Mouse (Mus musculus) neural tube, embryonic 14.5 days (tissue): Measurements from ENCODE around the gene Mmp14. TPM values are rescaled to one million over a fixed set of nuclear protein-coding genes. Genes with fewer than 3 reads are reported as not detected.

Source experiments
- ATAC-seq: fragments of 200-750 bp; cut with Nextera tagmentation; 2 replicates; pipeline ENCODE4 v1.8.0; 2017; ENCODE audit warnings: low read depth, mild to moderate bottlenecking, moderate TSS enrichment, moderate library complexity
- H3K27ac ChIP-seq: fragments of 300-500 bp; sonication (generic); 2 replicates; pipeline ENCODE4 v1.5.1; 2014; ENCODE audit warnings: low read depth, mild to moderate bottlenecking, control low read depth, low read length, moderate library complexity, mixed read lengths
- H3K27me3 ChIP-seq: fragments of 300-500 bp; sonication (generic); 2 replicates; pipeline ENCODE4 v1.6.1; 2014; ENCODE audit warnings: low read length; ENCODE audit not compliant: control insufficient read depth, insufficient read depth
- H3K36me3 ChIP-seq: fragments of 300-500 bp; sonication (generic); 2 replicates; pipeline ENCODE4 v1.6.1; 2014; ENCODE audit warnings: low read length, mixed read lengths; ENCODE audit not compliant: control insufficient read depth, insufficient read depth
- H3K4me1 ChIP-seq: fragments of 300-500 bp; sonication (generic); 2 replicates; pipeline ENCODE4 v1.6.1; 2014; ENCODE audit warnings: low read length; ENCODE audit not compliant: control insufficient read depth, insufficient read depth
- H3K4me2 ChIP-seq: fragments of 300-500 bp; sonication (generic); 2 replicates; pipeline ENCODE4 v1.6.1; 2014; ENCODE audit warnings: mild to moderate bottlenecking, low read depth, low read length, control low read depth
- H3K4me3 ChIP-seq: fragments of 300-500 bp; sonication (generic); 2 replicates; pipeline ENCODE4 v1.5.1; 2014; ENCODE audit warnings: low read depth, low read length, control low read depth, mixed read lengths
- H3K9ac ChIP-seq: fragments of 300-500 bp; sonication (generic); replicated peaks from 2 replicates; pipeline ENCODE4 v1.6.1; 2014; ENCODE audit warnings: low read depth, mild to moderate bottlenecking, control low read depth, low read length, mixed read lengths
- H3K9me3 ChIP-seq: fragments of 300-500 bp; sonication (generic); 2 replicates; pipeline ENCODE4 v1.6.1; 2016; ENCODE audit warnings: low read length; ENCODE audit not compliant: control insufficient read depth
- WGBS: fragments of 180-500 bp; shearing (Covaris S2); extraction: QIAGEN DNeasy Blood & Tissue Kit; methylation state at CpG from one replicate; pipeline ENCODE4 v1.1.7; 2014; 5-methylcytosine and 5-hydroxymethylcytosine counted together
- polyA plus RNA-seq: library from polyadenylated mRNA; unstranded; fragments of >200 nt; fragmentation: Nextera tagmentation; extraction: Ambion mirVana; gene quantifications from 2 replicates; pipeline ENCODE4 v1.2.1, GENCODE M21; 2014

Mmp14 gene
- polyA plus RNA-seq, 1 experiment from 2014 or later: 24.7 TPM

DNA sequence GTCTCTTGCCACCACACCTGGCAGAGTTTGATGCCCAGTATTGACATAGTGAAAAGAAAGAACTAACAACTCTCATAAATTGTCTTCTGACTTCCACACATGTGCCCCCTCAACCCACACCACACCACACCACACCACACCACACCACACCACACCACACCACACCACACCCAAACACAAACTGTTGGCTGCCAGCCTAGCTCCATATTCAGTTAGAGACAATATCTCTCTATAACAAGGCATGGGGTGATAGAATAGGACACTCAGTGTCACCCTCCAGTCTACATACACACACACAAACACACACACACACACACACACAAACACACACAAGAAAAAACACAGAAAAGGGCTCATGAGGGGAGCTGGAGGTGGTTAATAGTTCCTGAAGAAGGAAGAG, 56.9 kb downstream of the Mmp14 start:
- Histone ChIP-seq H3K4me1 (no peaks in the 10 kb centered on the region), H3K36me3 (no peaks in the 10 kb centered on the region), H3K27ac (no peak overlapping the region), H3K9ac (no peak overlapping the region), H3K27me3 (no peaks in the 10 kb centered on the region), H3K4me2 (no peak overlapping the region), H3K9me3 (no peaks in the 10 kb centered on the region), H3K4me3 (no peak overlapping the region)
- ATAC-seq: no peak

DNA sequence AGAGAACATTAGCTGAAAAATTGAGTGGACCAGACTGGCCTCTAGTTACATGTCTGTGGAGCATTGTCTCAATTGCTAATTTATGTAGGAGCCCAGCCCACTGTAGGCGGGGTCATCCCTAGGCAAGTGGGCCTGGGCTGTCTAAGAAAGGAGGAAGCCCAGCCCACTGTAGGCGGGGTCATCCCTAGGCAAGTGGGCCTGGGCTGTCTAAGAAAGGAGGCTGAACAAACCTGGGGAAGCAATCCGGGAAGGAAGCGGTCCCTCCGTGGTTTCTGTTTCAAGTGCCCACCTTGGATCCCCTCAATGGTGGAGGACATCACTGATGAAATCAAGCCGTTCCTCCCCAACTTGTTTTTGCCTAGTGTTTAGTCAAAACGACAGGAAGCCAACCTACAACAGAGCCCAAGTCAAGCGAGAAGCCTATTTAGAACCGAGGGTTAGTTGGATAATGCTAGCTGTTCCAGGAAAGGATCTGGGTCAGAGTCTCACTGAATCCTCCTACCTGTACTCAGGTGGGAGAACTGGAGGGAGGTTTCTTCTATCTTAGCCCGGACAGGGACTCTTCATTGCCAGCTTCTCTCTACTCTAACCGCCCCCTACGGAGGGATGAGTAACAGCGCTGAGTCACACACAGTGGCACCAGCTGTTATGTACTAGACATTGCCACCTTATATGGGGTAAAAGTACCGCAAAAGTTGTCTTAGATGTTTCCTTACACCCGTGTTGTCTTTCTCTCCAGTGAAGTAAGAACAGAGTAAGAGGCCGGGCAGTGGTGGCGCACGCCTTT, 61.1 kb downstream of the Mmp14 start:
- no peaks in the 10 kb centered on the region for H3K4me1 ChIP-seq
- 70% methylated on average over 18 of the region's 18 CpGs for WGBS
- H3K9ac ChIP-seq: no peak overlapping the region
- H3K27me3 ChIP-seq: no peaks in the 10 kb centered on the region
- no peak for ATAC-seq
- no peaks in the 10 kb centered on the region for H3K9me3 ChIP-seq
- H3K4me2 ChIP-seq: no peak overlapping the region
- no peaks in the 10 kb centered on the region for H3K36me3 ChIP-seq
- H3K27ac ChIP-seq: no peak overlapping the region
- no peak overlapping the region for H3K4me3 ChIP-seq

DNA sequence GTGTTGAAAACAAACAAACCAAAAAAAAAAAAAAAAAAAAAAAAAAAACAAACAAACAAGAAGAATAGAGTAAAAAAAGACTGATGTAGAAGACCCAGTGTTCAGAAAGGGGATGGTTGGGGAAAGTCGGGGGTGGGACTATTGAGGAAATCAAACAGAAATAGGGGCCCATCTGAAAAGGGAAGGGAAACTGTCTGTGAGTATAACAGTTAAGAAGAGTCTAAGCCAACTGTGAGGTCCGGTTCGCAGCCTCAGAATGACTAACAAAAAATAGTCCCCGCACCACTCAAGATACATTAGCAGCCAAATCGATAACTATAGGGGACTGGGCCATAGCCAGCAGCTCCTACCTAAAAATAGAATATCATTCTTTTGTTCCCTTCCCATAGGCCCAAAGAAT, 61.8 kb downstream of the Mmp14 start:
- no peak for ATAC-seq
- Histone ChIP-seq H3K27ac (no peak overlapping the region), H3K36me3 (no peaks in the 10 kb centered on the region), H3K9me3 (no peaks in the 10 kb centered on the region), H3K9ac (no peak overlapping the region), H3K4me2 (no peak overlapping the region), H3K27me3 (no peaks in the 10 kb centered on the region), H3K4me3 (no peak overlapping the region), H3K4me1 (no peaks in the 10 kb centered on the region)
- 93% methylated on average over 5 of the region's 5 CpGs for WGBS

DNA sequence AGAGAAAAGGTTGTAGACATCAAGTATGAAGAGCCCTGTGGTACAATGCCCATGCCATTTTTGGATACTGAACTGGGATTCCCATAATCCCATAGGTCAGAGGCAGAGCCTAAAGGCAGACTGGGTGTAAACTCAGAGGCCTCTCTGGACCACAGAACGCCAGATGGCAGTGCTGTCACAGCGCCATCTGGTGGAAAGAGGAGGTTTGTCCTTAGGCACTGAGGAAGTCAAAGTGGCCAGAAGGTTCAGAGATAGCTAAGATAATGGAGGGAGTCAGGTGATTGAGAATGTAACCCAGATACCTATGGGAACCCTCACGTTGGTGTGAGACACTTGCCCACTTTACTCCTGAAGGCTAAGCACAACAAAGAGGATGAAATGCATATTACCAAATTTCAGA, 62.8 kb downstream of the Mmp14 start:
- Histone ChIP-seq H3K4me3 (no peak overlapping the region), H3K27me3 (no peaks in the 10 kb centered on the region), H3K4me2 (no peak overlapping the region), H3K9ac (no peak overlapping the region), H3K36me3 (no peaks in the 10 kb centered on the region), H3K4me1 (no peaks in the 10 kb centered on the region), H3K9me3 (no peaks in the 10 kb centered on the region), H3K27ac (no peak overlapping the region)
- 2% methylated on average over 3 of the region's 3 CpGs for WGBS
- ATAC-seq: peak; percentile 31; the same call in 1 of the 2 replicates

Other genes with a start within 250 kb of the Mmp14 start
- 401 and 423 TPM in 2 replicates for gene Dad1, start 177.5 kb upstream of the Mmp14 start, polyA plus RNA-seq
- gene Abhd4, start 177.4 kb upstream of the Mmp14 start, polyA plus RNA-seq: 57.4 and 69.5 TPM in 2 replicates
- not detected in 2 replicates for gene Olfr49, start 146.7 kb upstream of the Mmp14 start, polyA plus RNA-seq
- 66.5 and 75.4 TPM in 2 replicates for gene Oxa1l, start 70.8 kb upstream of the Mmp14 start, polyA plus RNA-seq
- gene Slc7a7, start 13.8 kb upstream of the Mmp14 start, polyA plus RNA-seq: 2.6 and 7.1 TPM in 2 replicates
- gene Mrpl52, start 4.7 kb upstream of the Mmp14 start, polyA plus RNA-seq: 258 and 280 TPM in 2 replicates
- 26.0 and 35.8 TPM in 2 replicates for gene Lrp10, start 32.5 kb downstream of the Mmp14 start, polyA plus RNA-seq
- 42.1 and 42.8 TPM in 2 replicates for gene Rem2, start 44.5 kb downstream of the Mmp14 start, polyA plus RNA-seq
- 97.9 and 99.1 TPM in 2 replicates for gene Prmt5, start 85.9 kb downstream of the Mmp14 start, polyA plus RNA-seq
- 22.0 and 23.0 TPM in 2 replicates for gene Haus4, start 123.0 kb downstream of the Mmp14 start, polyA plus RNA-seq
- gene Ajuba, start 145.9 kb downstream of the Mmp14 start, polyA plus RNA-seq: 2.3 and 5.7 TPM in 2 replicates
- gene 4931414P19Rik, start 174.4 kb downstream of the Mmp14 start, polyA plus RNA-seq: 4.6 and 5.0 TPM in 2 replicates
- gene Psmb5, start 186.4 kb downstream of the Mmp14 start, polyA plus RNA-seq: 428 and 435 TPM in 2 replicates
- gene Psmb11, start 189.8 kb downstream of the Mmp14 start, polyA plus RNA-seq: 0.05 and 0.26 TPM in 2 replicates
- not detected in 2 replicates for gene Gm17606, start 209.3 kb downstream of the Mmp14 start, polyA plus RNA-seq
- gene Cdh24, start 209.8 kb downstream of the Mmp14 start, polyA plus RNA-seq: 9.2 and 12.5 TPM in 2 replicates